Mouse (Mus musculus) heart, embryonic 10.5 days (tissue): ENCODE measurements around the gene Heatr1. TPM values are rescaled to one million over a fixed set of nuclear protein-coding genes. Genes with fewer than 3 reads are reported as not detected.

Source experiments
- polyA plus RNA-seq: library from polyadenylated mRNA; unstranded; fragments of >200 nt; fragmentation: Nextera tagmentation; extraction: Ambion mirVana; gene quantifications from 2 replicates; pipeline ENCODE4 v1.2.1, GENCODE M21; 2016

Heatr1 gene
- polyA plus RNA-seq, 1 experiment from 2014 or later: 25.7 TPM

Other genes with a start within 250 kb of the Heatr1 start
- 16.5 and 20.9 TPM in 2 replicates for gene Mtr, start 136.9 kb upstream of the Heatr1 start, polyA plus RNA-seq
- gene Actn2, start 54.3 kb upstream of the Heatr1 start, polyA plus RNA-seq: 647 and 1,387 TPM in 2 replicates
- gene Lgals8, start 69.9 kb downstream of the Heatr1 start, polyA plus RNA-seq: 10.5 and 11.2 TPM in 2 replicates
- gene Edaradd, start 125.4 kb downstream of the Heatr1 start, polyA plus RNA-seq: 0.39 and 0.67 TPM in 2 replicates
- 5.6 and 6.5 TPM in 2 replicates for gene Ero1lb, start 170.8 kb downstream of the Heatr1 start, polyA plus RNA-seq